Mouse (Mus musculus) midbrain, embryonic 11.5 days (tissue): ENCODE measurements around the gene Hspa13. TPM values are rescaled to one million over a fixed set of nuclear protein-coding genes. Genes with fewer than 3 reads are reported as not detected.

Experiments used
- ATAC-seq: fragments of 200-750 bp; cut with Nextera tagmentation; 2 replicates; pipeline ENCODE4 v1.8.0; 2017; ENCODE audit warnings: moderate TSS enrichment, moderate library complexity; ENCODE audit not compliant: low FRiP score
- DNase-seq: peaks from one replicate; pipeline ENCODE4 v3.0.0; 2015; ENCODE audit warnings: low spot score; ENCODE audit errors: missing footprints
- H3K27ac ChIP-seq: fragments of 300-500 bp; sonication (generic); 2 replicates; pipeline ENCODE4 v1.5.1; 2014; ENCODE audit warnings: low read depth, low read length
- H3K27me3 ChIP-seq: fragments of 300-500 bp; sonication (generic); 2 replicates; pipeline ENCODE4 v1.6.1; 2014; ENCODE audit warnings: mild to moderate bottlenecking, low read length, moderate library complexity, mixed read lengths; ENCODE audit not compliant: control insufficient read depth, insufficient read depth
- H3K36me3 ChIP-seq: fragments of 300-500 bp; sonication (generic); 2 replicates; pipeline ENCODE4 v1.6.1; 2014; ENCODE audit warnings: mild to moderate bottlenecking, low read length, moderate library complexity, mixed read lengths; ENCODE audit not compliant: control insufficient read depth, insufficient read depth
- H3K4me1 ChIP-seq: fragments of 300-500 bp; sonication (generic); 2 replicates; pipeline ENCODE4 v1.6.1; 2014; ENCODE audit warnings: low read length; ENCODE audit not compliant: control insufficient read depth, insufficient read depth
- H3K4me2 ChIP-seq: fragments of 300-500 bp; sonication (generic); 2 replicates; pipeline ENCODE4 v1.6.1; 2014; ENCODE audit warnings: mild to moderate bottlenecking, moderate library complexity
- H3K4me3 ChIP-seq: fragments of 300-500 bp; sonication (generic); 2 replicates; pipeline ENCODE4 v1.5.1; 2014; ENCODE audit warnings: low read depth, low read length
- H3K9ac ChIP-seq: fragments of 300-500 bp; sonication (generic); 2 replicates; pipeline ENCODE4 v1.6.1; 2014; ENCODE audit warnings: low read length
- H3K9me3 ChIP-seq: fragments of 300-500 bp; sonication (generic); 2 replicates; pipeline ENCODE4 v1.6.1; 2016; ENCODE audit warnings: low read length; ENCODE audit not compliant: control insufficient read depth
- WGBS: fragments of 180-500 bp; shearing (Covaris S2); extraction: QIAGEN DNeasy Blood & Tissue Kit; methylation state at CpG from one replicate; pipeline ENCODE4 v1.1.7; 2014; 5-methylcytosine and 5-hydroxymethylcytosine counted together
- polyA plus RNA-seq: library from polyadenylated mRNA; unstranded; fragments of >200 nt; fragmentation: Nextera tagmentation; extraction: Ambion mirVana; gene quantifications from 2 replicates; pipeline ENCODE4 v1.2.1, GENCODE M21; 2014

The Hspa13 gene
- 42.8 and 48.7 TPM in 2 replicates for polyA plus RNA-seq

DNA sequence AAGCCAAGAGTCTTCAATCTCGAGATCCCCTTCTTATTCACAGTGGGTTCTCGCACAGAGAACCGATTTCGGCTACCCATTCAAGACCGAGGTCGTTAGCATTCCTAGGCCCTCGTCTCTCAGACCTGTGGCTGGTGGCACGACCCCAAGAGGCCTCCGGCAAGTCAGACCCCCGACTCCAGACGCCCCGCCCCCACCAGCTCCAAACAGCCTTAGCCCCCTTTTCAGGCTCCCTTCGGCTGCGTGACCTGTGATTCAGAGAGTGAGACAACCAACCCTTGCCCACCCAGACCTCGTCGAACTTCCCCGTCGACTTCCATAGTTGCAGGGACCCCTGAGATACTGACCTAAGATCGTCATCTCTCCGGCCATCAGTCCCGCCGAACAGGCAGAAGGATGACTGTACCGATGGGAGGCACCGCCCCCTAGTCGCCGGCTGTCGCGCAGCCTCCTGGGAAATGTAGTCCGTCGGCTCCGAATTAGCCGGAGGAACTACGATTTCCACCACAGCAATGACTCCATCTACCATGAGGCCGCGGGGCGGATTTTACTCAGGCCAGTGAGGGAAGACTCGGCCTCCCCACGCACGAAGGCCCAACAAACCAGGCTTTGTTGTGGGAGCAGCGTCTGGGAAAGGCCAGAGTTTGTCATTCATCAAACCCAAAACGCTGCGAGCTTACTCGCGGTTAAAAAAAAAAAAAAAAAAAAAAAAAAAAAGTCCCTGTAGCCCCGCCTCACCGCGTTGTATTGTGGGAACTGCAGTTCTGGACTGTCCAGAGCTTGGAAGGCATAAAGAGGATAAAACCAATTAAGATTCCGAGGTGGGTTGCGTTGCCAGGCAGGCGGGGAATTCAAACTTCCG, at the start of gene Hspa13:
Gene Hspa13, minus strand, starts transcription at position 717 of the 862 bp plus-strand sequence.
- WGBS = under 1% methylated on average over 51 of the region's 51 CpGs
- peak within 1 kb of the TSS; percentile 63 for H3K4me2 ChIP-seq
- H3K9me3 ChIP-seq = no peaks in the 10 kb centered on the region
- peak within 1 kb of the TSS; percentile 66 for H3K4me3 ChIP-seq
- peak; percentile 98 for ATAC-seq
- no peaks in the 10 kb centered on the region for H3K4me1 ChIP-seq
- H3K27me3 ChIP-seq = no peaks in the 10 kb centered on the region
- H3K27ac ChIP-seq = peak within 1 kb of the TSS; percentile 72; the same call in 1 of the 2 replicates
- peaks cover 3% of the 10 kb centered on the region; the same call in 1 of the 2 replicates for H3K36me3 ChIP-seq
- peak within 1 kb of the TSS; percentile 71 for H3K9ac ChIP-seq
- peak; percentile 99 for DNase-seq

DNA sequence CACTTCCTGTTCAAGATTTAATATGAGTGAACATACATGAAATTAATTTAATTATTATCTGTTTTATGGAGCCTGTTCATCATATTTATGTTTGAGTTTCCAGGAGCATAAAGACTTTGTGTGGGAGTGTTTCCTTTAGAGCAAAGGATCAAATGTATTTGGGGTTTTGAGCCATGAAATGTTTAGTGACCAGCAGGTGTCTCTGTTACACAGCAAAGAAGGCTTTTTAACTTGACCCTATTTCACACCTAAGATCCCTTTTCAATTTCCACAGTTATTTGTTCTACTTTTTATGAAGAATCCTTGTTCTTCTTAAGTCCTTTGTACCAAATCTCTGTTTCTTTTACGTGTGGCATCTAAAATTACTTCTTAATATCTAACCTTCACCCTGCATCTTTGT, 12.4 kb upstream of the Hspa13 start:
- no peak overlapping the region for H3K4me2 ChIP-seq
- H3K9ac ChIP-seq = no peak overlapping the region
- no peaks in the 10 kb centered on the region for H3K9me3 ChIP-seq
- 62% methylated on average over 1 of the region's 1 CpGs for WGBS
- H3K27ac ChIP-seq = no peak overlapping the region
- H3K36me3 ChIP-seq = no peaks in the 10 kb centered on the region
- no peak overlapping the region for H3K4me3 ChIP-seq
- no peaks in the 10 kb centered on the region for H3K4me1 ChIP-seq
- ATAC-seq = no peak
- H3K27me3 ChIP-seq = no peaks in the 10 kb centered on the region
- peak; percentile 85 for DNase-seq

GRCm38 (mm10) chr16:75773222-75773621, 6.3 kb upstream of the Hspa13 start:
- Histone ChIP-seq H3K27ac (no peak overlapping the region), H3K4me2 (no peak overlapping the region), H3K4me1 (no peaks in the 10 kb centered on the region), H3K9ac (no peak overlapping the region), H3K4me3 (no peak overlapping the region), H3K36me3 (no peaks in the 10 kb centered on the region), H3K27me3 (no peaks in the 10 kb centered on the region), H3K9me3 (no peaks in the 10 kb centered on the region)
- DNase-seq = no peak
- no peak for ATAC-seq
- 90% methylated on average over 10 of the region's 10 CpGs for WGBS

DNA sequence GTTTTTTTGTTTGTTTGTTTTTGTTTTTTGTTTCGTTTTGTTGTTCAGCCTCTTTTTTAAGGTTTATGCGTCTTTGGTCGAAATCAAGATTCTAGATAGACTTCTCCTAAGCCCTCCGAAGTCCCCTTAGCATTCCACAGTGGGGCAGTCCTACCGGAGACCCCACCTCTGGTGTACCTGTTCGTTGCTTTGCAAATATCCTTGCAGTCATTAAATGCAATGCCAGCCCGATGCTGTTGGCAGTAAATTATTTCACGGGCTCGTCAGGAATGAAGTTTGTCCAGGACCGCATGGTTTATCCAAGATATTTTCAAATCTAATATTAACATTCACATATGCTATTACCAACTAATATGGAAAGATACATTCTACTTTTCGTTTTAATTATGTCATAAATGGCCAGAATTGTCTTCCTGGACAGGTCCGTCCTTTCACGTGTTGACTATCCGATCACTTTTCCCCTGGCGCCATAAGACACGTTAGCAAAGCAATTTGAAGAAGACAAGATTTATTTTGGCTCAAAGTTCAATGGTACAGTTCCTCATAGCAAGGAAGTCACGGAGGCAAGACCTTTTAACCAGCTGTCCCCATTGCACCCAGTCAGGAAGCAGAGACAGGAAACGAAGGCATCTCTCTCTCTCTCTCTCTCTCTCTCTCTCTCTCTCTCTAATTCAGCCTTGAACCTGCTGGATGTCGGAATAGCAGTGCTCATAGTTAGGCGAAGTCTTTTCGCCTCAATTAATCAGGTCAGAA, 522 bp upstream of the Hspa13 start:
- no peaks in the 10 kb centered on the region for H3K4me1 ChIP-seq
- peak overlapping the region; percentile 66 for H3K4me3 ChIP-seq
- H3K4me2 ChIP-seq = peak overlapping the region; percentile 53
- peak overlapping the region; percentile 24 for H3K9ac ChIP-seq
- no peaks in the 10 kb centered on the region for H3K27me3 ChIP-seq
- DNase-seq (no peak), ATAC-seq (peak; percentile 64)
- 24% methylated on average over 21 of the region's 21 CpGs for WGBS
- H3K9me3 ChIP-seq = no peaks in the 10 kb centered on the region
- H3K27ac ChIP-seq = peak overlapping the region; percentile 72; the same call in 1 of the 2 replicates
- H3K36me3 ChIP-seq = peaks cover 3% of the 10 kb centered on the region; the same call in 1 of the 2 replicates

DNA sequence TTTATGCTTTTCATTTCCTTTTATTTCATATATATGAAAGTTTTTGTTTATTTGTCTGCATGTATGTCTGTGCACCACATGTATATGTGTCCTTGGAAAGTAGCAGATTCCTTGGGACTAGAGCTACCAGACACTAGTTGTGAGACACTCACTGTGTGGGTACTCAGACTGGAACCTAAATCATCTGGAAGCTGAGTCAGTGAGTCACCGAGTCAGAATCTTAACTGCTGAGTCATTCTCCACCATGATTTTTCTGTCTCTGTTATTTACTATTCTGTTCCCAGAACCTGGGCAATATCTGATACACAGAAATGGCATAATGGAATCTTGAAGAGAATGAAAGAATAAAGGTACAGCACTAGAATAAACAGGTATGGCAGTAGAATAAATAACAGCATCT, 14.0 kb downstream of the Hspa13 start:
- H3K9me3 ChIP-seq = no peaks in the 10 kb centered on the region
- no peak for DNase-seq
- 73% methylated on average over 1 of the region's 1 CpGs for WGBS

GRCm38 (mm10) chr16:75750103-75750502, 16.8 kb downstream of the Hspa13 start:
- no peaks in the 10 kb centered on the region for H3K27me3 ChIP-seq
- no peak overlapping the region for H3K4me2 ChIP-seq
- H3K36me3 ChIP-seq = no peaks in the 10 kb centered on the region
- H3K27ac ChIP-seq = no peak overlapping the region
- no peaks in the 10 kb centered on the region for H3K9me3 ChIP-seq
- no peaks in the 10 kb centered on the region for H3K4me1 ChIP-seq
- 41% methylated on average over 5 of the region's 5 CpGs for WGBS
- no peak overlapping the region for H3K4me3 ChIP-seq
- ATAC-seq (no peak), DNase-seq (no peak)
- H3K9ac ChIP-seq = no peak overlapping the region

More for the DNA sequence above, 14.0 kb downstream of the Hspa13 start:
- Histone ChIP-seq H3K4me3 (no peak overlapping the region), H3K27ac (no peak overlapping the region), H3K4me2 (no peak overlapping the region), H3K27me3 (no peaks in the 10 kb centered on the region), H3K36me3 (peaks cover 6% of the 10 kb centered on the region), H3K9ac (no peak overlapping the region), H3K4me1 (no peaks in the 10 kb centered on the region)
- ATAC-seq = no peak

GRCm38 (mm10) chr16:75748926-75749325, 18.0 kb downstream of the Hspa13 start:
- ATAC-seq (no peak), DNase-seq (no peak)
- H3K4me2 ChIP-seq = no peak overlapping the region
- no peaks in the 10 kb centered on the region for H3K36me3 ChIP-seq
- 95% methylated on average over 1 of the region's 1 CpGs for WGBS
- no peak overlapping the region for H3K4me3 ChIP-seq
- no peak overlapping the region for H3K9ac ChIP-seq
- H3K9me3 ChIP-seq = no peaks in the 10 kb centered on the region
- H3K27ac ChIP-seq = no peak overlapping the region
- H3K27me3 ChIP-seq = no peaks in the 10 kb centered on the region
- H3K4me1 ChIP-seq = no peaks in the 10 kb centered on the region

- Histone ChIP-seq H3K4me3 (no peak overlapping the region), H3K9ac (no peak overlapping the region), H3K27ac (no peak overlapping the region), H3K27me3 (no peaks in the 10 kb centered on the region), H3K4me1 (no peaks in the 10 kb centered on the region), H3K36me3 (no peaks in the 10 kb centered on the region), H3K9me3 (no peaks in the 10 kb centered on the region), H3K4me2 (no peak overlapping the region)
- 65% methylated on average over 3 of the region's 3 CpGs for WGBS
- ATAC-seq = no peak
- no peak for DNase-seq
These were observed 22.9 kb downstream of the Hspa13 start for GRCm38 (mm10) chr16:75744014-75744413.
